Mouse (Mus musculus): ENCODE data around the gene Dmkn. TPM values are rescaled to one million over a fixed set of nuclear protein-coding genes. Genes with fewer than 3 reads are reported as not detected.
"Not testable (repeated sequence)": the region's sequence is repeated elsewhere in the genome, so short reads cannot be mapped to it uniquely, and the experiment has no call there.

The Dmkn gene
- polyA plus RNA-seq, 1 experiment from 2014 or later, result not detected

- H3K9me3 ChIP-seq; H3K4me3 ChIP-seq; DNase-seq (ENCODE audit: low spot score); H3K27ac ChIP-seq (replicated peaks); H3K27me3 ChIP-seq (replicated peaks; ENCODE audit: low read depth, poor library complexity, severe bottlenecking); H3K4me1 ChIP-seq: not testable (repeated sequence)
- H3K36me3 ChIP-seq (replicated peaks), result peaks cover 23% of the 10 kb centered on the region
- WGBS, result 84% methylated on average over 3 of the region's 4 CpGs
Observed at GRCm38 (mm10) chr7:30743617-30744016, 19.9 kb upstream of the Dmkn start, which contains the start of gene Gapdhs. Gapdhs (minus strand) TSS chr7:30743681.

GRCm38 (mm10) chr7:30744022-30744598 lies 19.4 kb upstream of the Dmkn start:
- Histone ChIP-seq H3K9me3 (no peaks in the 10 kb centered on the region), H3K27me3 (replicated peaks; ENCODE audit: low read depth, poor library complexity, severe bottlenecking) (no peaks in the 10 kb centered on the region), H3K4me3 (no peak overlapping the region), H3K4me1 (no peaks in the 10 kb centered on the region), H3K27ac (replicated peaks) (no peak overlapping the region), H3K36me3 (replicated peaks) (peaks cover 23% of the 10 kb centered on the region)
- WGBS, result 60% methylated on average over 4 of the region's 4 CpGs
- no peak for DNase-seq (ENCODE audit: low spot score)

DNA sequence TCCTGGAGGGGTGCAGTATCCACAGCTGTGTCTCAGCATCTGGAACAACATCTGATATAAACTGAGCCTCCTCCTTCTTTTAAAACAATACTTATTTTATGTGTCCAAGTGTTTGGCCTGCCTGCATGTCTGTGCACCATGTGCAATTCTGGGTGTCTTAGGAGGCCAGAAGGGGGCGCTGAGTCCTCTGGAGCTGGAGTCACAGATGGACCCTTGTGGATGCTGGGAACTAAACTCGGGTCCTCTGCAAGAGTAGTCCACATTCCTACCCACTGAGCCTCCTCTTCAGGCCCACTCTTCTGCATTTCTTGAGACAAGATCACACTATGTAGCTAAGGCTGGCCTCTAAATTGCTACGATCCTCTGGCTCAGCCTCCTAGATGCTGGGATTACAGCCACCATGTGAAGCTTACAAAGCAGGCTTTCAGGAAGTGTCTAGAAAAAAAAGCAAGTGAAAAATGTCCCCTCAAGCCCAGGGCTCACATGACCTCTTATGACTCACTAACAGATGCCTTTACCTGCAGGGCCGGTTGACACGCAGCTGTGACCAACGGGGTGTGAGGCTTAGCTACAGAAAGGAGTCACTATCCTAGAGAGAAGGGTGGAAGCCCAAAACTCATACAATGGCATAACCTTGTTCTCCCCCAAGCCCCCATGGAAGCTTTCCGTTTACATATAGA lies 15.9 kb upstream of the Dmkn start:
- Histone ChIP-seq H3K4me3 (no peak overlapping the region), H3K27me3 (replicated peaks; ENCODE audit: low read depth, poor library complexity, severe bottlenecking) (no peaks in the 10 kb centered on the region), H3K9me3 (no peaks in the 10 kb centered on the region), H3K4me1 (peaks cover 9% of the 10 kb centered on the region; the same call in 1 of the 2 replicates), H3K27ac (replicated peaks) (no peak overlapping the region), H3K36me3 (replicated peaks) (peaks cover 14% of the 10 kb centered on the region; the same call in 1 of the 2 replicates)
- no peak for DNase-seq (ENCODE audit: low spot score)
- WGBS, result 88% methylated on average over 7 of the region's 7 CpGs

- Histone ChIP-seq H3K36me3 (replicated peaks) (peaks cover 21% of the 10 kb centered on the region), H3K27ac (replicated peaks) (no peak overlapping the region), H3K4me1 (peaks cover 9% of the 10 kb centered on the region; the same call in 1 of the 2 replicates), H3K9me3 (peaks cover 6% of the 10 kb centered on the region; the same call in 1 of the 2 replicates), H3K4me3 (no peak overlapping the region), H3K27me3 (replicated peaks; ENCODE audit: low read depth, poor library complexity, severe bottlenecking) (no peaks in the 10 kb centered on the region)
- WGBS, result 83% methylated on average over 13 of the region's 13 CpGs
- DNase-seq (ENCODE audit: low spot score), result no peak
Observed at GRCm38 (mm10) chr7:30749824-30750606, 13.5 kb upstream of the Dmkn start.

DNA sequence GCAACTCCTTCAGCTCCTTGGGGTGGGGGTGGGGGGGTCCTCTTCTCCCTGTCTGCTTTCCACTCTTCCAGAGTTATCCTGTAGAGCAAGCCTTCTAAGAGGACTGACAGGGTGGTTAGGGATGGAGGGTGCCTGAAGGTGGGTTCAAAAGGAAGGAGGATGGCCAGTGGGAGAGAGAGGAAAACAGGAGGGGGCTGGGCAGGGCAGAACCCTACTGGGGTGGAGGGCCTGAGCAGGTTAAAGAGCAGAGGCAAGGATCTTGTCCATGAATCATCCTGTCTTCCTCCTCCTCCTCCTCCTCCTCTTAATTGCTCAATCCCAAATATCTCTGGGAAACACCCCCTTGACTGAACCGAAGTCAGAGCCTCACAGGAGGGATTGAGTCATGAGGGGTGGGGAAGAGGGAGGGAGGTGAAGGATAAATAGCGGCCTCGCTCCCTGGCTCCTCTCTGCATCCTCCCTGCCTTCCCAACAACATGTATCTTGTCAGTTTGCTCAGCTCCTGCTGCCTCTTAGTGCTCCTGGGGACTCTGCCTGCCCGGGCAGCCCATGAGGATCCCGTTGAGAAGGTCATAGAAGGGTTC lies 12.4 kb upstream of the Dmkn start, which contains the start of gene Sbsn:
Sbsn (plus strand) TSS at position 386 of the 584 bp plus-strand sequence.
- DNase-seq (ENCODE audit: low spot score), result no peak

DNA sequence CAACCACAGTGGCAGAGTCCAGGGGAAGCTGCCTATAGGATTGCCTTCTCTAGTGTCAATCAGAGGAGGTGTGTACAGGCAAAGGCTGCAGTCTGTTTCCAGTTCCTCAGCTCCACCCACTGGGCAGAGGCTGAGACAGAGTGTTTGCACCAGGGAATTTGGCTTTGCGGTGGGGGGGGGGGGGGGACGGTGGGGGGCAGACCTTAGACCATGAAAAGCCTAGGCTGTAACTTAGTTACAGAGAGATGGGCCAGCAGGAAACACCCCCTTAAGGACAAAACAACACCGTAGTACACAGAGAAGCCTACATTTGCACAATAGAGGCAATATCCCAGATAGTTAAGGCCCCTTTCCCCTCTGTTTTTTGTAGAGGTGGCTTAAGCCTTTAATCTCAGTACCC lies 6.6 kb upstream of the Dmkn start:
- DNase-seq (ENCODE audit: low spot score), result no peak
- Histone ChIP-seq H3K36me3 (replicated peaks) (peaks cover 26% of the 10 kb centered on the region), H3K4me3 (no peak overlapping the region), H3K27me3 (replicated peaks; ENCODE audit: low read depth, poor library complexity, severe bottlenecking) (no peaks in the 10 kb centered on the region), H3K27ac (replicated peaks) (no peak overlapping the region), H3K9me3 (peaks cover 10% of the 10 kb centered on the region; the same call in 1 of the 2 replicates), H3K4me1 (no peaks in the 10 kb centered on the region)
- 60% methylated on average over 3 of the region's 3 CpGs for WGBS

More for the DNA sequence above, 12.4 kb upstream of the Dmkn start, which contains the start of gene Sbsn:
- no peaks in the 10 kb centered on the region for H3K27me3 ChIP-seq (replicated peaks; ENCODE audit: low read depth, poor library complexity, severe bottlenecking)
- H3K9me3 ChIP-seq, result peaks cover 10% of the 10 kb centered on the region; the same call in 1 of the 2 replicates
- 79% methylated on average over 4 of the region's 5 CpGs for WGBS
- H3K4me1 ChIP-seq, result peaks cover 9% of the 10 kb centered on the region; the same call in 1 of the 2 replicates
- H3K4me3 ChIP-seq, result no peak within 1 kb of the TSS
- H3K36me3 ChIP-seq (replicated peaks), result peaks cover 33% of the 10 kb centered on the region
- no peak within 1 kb of the TSS for H3K27ac ChIP-seq (replicated peaks)

GRCm38 (mm10) chr7:30758853-30759252 lies 4.7 kb upstream of the Dmkn start:
- H3K27ac ChIP-seq (replicated peaks), result no peak overlapping the region
- DNase-seq (ENCODE audit: low spot score), result peak; percentile 47
- peaks cover 4% of the 10 kb centered on the region for H3K27me3 ChIP-seq (replicated peaks; ENCODE audit: low read depth, poor library complexity, severe bottlenecking)
- no peak overlapping the region for H3K4me3 ChIP-seq
- peaks cover 10% of the 10 kb centered on the region; the same call in 1 of the 2 replicates for H3K9me3 ChIP-seq
- H3K4me1 ChIP-seq, result no peaks in the 10 kb centered on the region
- H3K36me3 ChIP-seq (replicated peaks), result peaks cover 26% of the 10 kb centered on the region
- 39% methylated on average over 4 of the region's 4 CpGs for WGBS

DNA sequence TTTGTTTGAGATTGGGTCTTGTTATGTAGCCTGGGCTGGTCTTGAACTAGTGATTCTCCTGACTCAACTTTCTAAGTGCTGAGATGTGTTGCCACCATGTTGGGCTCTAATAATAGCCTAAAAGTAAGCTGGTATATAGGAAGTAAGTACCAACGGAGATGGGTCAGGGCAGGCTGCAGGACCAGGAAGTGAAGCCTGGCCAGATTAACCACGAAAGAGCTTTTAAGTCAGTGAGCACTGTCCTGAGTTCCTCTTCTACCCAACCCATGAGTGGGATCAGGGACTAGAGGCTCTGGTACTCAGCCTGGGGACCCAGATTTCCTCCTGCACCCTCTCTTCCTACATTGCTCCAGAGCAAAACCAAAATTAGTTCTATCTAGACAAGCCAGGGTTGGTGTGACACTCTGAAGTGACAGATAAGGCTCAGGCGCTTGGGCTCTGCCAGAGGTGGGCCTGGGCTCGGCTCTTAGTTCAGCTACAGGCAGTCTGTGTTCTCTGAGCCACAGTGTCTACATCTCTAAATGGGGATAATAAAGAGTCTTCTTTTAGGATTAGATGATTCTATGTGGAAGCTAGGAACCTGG lies 1.7 kb upstream of the Dmkn start:
- no peak overlapping the region for H3K4me3 ChIP-seq
- no peak for DNase-seq (ENCODE audit: low spot score)
- peaks cover 8% of the 10 kb centered on the region; the same call in 1 of the 2 replicates for H3K4me1 ChIP-seq
- H3K36me3 ChIP-seq (replicated peaks), result peaks cover 1% of the 10 kb centered on the region; the same call in 1 of the 2 replicates
- H3K27me3 ChIP-seq (replicated peaks; ENCODE audit: low read depth, poor library complexity, severe bottlenecking), result peaks cover 19% of the 10 kb centered on the region
- 80% methylated on average over 4 of the region's 4 CpGs for WGBS
- no peak overlapping the region for H3K27ac ChIP-seq (replicated peaks)
- H3K9me3 ChIP-seq, result no peaks in the 10 kb centered on the region

DNA sequence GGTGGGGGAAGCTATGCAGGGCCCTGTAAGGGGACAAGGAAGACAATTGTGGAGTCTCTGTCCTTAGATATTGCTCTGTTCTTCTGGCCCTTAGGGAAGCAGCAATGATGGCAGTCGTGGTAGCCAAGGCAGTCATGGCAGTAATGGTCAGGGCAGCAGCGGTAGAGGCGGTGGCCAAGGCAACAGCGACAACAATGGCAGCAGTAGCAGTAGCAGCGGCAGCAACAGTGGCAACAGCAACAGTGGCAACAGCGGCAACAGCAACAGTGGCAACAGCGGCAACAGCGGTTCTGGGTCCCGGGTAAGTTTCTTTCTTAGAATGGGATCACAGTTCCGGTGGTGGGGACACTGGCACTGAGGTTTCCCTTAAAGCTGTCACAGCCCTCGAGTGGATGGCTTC lies 1.6 kb downstream of the Dmkn start:
- WGBS, result 45% methylated on average over 11 of the region's 11 CpGs
- Histone ChIP-seq H3K9me3 (no peaks in the 10 kb centered on the region), H3K4me1 (peaks cover 8% of the 10 kb centered on the region; the same call in 1 of the 2 replicates), H3K27me3 (replicated peaks; ENCODE audit: low read depth, poor library complexity, severe bottlenecking) (peaks cover 19% of the 10 kb centered on the region), H3K4me3 (peak overlapping the region; percentile 21; the same call in 1 of the 2 replicates), H3K36me3 (replicated peaks) (no peaks in the 10 kb centered on the region), H3K27ac (replicated peaks) (no peak overlapping the region)
- DNase-seq (ENCODE audit: low spot score), result no peak

- Histone ChIP-seq H3K27ac (replicated peaks) (no peak overlapping the region), H3K36me3 (replicated peaks) (no peaks in the 10 kb centered on the region), H3K27me3 (replicated peaks; ENCODE audit: low read depth, poor library complexity, severe bottlenecking) (peaks cover 19% of the 10 kb centered on the region), H3K4me3 (no peak overlapping the region), H3K4me1 (peaks cover 8% of the 10 kb centered on the region; the same call in 1 of the 2 replicates), H3K9me3 (no peaks in the 10 kb centered on the region)
- DNase-seq (ENCODE audit: low spot score), result no peak
- WGBS, result 85% methylated on average over 4 of the region's 4 CpGs
Observed at GRCm38 (mm10) chr7:30766408-30766807, 2.9 kb downstream of the Dmkn start.

- Histone ChIP-seq H3K27me3 (replicated peaks; ENCODE audit: low read depth, poor library complexity, severe bottlenecking) (peaks cover 11% of the 10 kb centered on the region; the same call in 1 of the 2 replicates), H3K4me1 (peaks cover 8% of the 10 kb centered on the region; the same call in 1 of the 2 replicates), H3K27ac (replicated peaks) (no peak overlapping the region), H3K4me3 (no peak overlapping the region), H3K9me3 (no peaks in the 10 kb centered on the region), H3K36me3 (replicated peaks) (no peaks in the 10 kb centered on the region)
- no peak for DNase-seq (ENCODE audit: low spot score)
- WGBS, result 31% methylated on average over 9 of the region's 9 CpGs
Observed at GRCm38 (mm10) chr7:30769236-30769635, 5.7 kb downstream of the Dmkn start.

DNA sequence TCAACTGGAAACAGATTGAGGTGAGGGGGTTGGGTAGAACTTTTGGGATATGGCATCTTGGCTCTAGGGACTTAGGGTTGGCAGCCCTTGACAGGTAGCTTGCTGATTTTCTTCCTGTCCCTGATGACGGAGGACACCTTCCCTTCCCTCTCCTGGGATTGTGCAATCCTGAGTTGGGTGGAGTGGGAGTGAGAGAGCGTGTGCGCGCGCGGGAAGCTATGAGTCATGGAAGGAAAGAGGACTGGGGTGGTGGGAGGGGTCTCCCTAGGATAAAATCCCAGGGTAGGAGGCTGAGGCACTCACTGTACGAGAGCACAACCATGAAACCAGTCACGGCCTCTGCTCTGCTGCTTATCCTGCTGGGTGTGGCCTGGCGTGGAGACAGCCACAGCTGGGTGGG lies 12.5 kb downstream of the Dmkn start:
- H3K36me3 ChIP-seq (replicated peaks), result no peaks in the 10 kb centered on the region
- H3K4me1 ChIP-seq, result no peaks in the 10 kb centered on the region
- no peak overlapping the region for H3K27ac ChIP-seq (replicated peaks)
- no peaks in the 10 kb centered on the region for H3K27me3 ChIP-seq (replicated peaks; ENCODE audit: low read depth, poor library complexity, severe bottlenecking)
- no peak overlapping the region for H3K4me3 ChIP-seq
- no peaks in the 10 kb centered on the region for H3K9me3 ChIP-seq
- DNase-seq (ENCODE audit: low spot score), result no peak
- 91% methylated on average over 9 of the region's 9 CpGs for WGBS

Measured in embryonic facial prominence, embryonic 10.5 days (tissue).